Mouse (Mus musculus) frontal cortex, adult (tissue): ENCODE measurements around the gene Tmem121b.

Experiments
- ATAC-seq: cut with Nextera tagmentation; 2 replicates; pipeline ENCODE4 v1.9.2; 2017; ENCODE audit warnings: mild to moderate bottlenecking, moderate library complexity, mixed read lengths; ENCODE audit not compliant: low TSS enrichment

The Tmem121b gene

GRCm38 (mm10) chr6:120492499-120493373, 871 bp downstream of the Tmem121b start:
- ATAC-seq = no peak; the same call in 1 of the 2 replicates

GRCm38 (mm10) chr6:120491862-120492498, 1.6 kb downstream of the Tmem121b start:
- ATAC-seq = no peak

DNA sequence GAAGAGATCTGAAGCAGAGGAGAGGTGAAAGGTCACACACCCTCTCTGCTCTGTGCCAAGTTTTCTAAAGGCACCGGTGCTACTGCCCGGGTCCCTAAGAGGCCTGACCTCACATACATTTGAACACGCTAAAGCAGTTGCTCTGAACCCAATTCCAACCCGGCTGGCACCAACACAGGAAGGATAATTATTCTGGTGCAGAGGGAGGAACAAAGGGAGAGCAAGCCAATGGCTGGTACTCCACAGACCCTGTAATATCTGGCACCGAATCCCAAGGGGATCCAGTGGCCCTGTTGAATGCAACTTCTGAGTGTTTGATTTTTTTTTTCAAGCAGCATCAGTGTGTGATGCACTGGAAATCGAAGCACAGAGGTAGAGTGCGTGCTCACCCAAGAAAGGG, 2.5 kb downstream of the Tmem121b start:
- ATAC-seq = no peak

DNA sequence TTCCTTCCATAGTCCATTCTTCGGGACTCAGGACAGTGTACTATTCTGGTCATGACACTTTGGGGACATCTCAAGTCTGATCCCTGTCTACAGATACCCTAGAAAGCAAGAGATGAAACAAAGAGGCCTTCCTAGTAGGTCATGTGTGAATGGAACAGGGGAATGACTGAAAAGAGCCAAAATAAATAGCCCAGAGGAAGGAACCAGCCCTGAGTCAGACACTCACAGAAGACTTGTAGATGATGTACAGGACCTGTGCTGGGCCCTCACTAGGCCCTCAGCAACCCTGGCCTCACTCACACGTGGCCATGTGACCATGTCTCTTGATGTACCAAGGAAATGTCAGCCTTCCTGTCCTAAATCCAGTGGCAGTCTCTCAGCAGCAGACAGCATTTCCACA, 4.1 kb downstream of the Tmem121b start:
- no peak for ATAC-seq

GRCm38 (mm10) chr6:120488647-120489046, 5.0 kb downstream of the Tmem121b start:
- peak; percentile 3; the same call in 1 of the 2 replicates for ATAC-seq

GRCm38 (mm10) chr6:120486051-120486510, 7.5 kb downstream of the Tmem121b start:
- peak; percentile 5; the same call in 1 of the 2 replicates for ATAC-seq

DNA sequence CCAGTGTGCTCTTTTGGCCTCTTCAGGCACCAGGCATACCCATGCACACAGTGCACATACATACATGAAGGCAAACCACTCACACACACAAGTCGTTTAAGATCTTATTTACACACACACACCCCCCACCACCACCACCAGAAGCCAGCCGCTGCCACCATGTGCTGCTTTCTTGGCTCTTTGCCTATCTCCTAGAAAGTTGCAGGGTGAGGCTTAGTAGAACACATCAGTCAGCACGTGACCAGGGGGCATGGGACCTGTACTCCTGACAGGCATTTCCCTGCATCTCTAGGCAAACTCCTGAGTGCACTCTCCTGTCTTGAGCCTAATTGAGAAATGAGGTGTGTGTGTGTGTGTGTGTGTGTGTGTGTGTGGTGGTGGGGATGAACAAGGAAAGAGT, 8.6 kb downstream of the Tmem121b start:
- ATAC-seq = no peak

- ATAC-seq = peak; percentile 71
Observed at GRCm38 (mm10) chr6:120483211-120483626, 10.4 kb downstream of the Tmem121b start.

GRCm38 (mm10) chr6:120482756-120483155, 10.9 kb downstream of the Tmem121b start:
- ATAC-seq = no peak

- ATAC-seq = no peak
Observed at GRCm38 (mm10) chr6:120482021-120482420, 11.6 kb downstream of the Tmem121b start.

GRCm38 (mm10) chr6:120481538-120481937, 12.1 kb downstream of the Tmem121b start:
- ATAC-seq = no peak

DNA sequence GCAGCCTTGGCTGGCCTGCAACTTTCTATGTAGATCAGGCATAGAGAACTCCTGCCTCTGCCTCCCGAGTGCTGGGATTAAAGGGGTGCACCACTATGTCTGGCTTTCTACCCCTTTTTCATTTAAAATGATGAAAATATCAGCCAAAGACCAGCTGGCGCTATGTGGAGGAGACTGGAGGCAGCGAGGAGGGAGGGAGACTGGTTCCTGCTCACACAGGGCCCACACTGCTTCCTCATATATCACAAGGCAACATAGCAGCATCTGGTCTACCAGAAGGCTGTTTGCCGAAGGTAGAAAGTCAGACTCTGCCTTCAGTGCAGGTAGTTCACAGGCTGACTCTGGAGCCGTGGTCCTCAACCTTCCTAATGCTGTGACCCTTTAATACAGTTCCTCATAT, 13.2 kb downstream of the Tmem121b start:
- ATAC-seq = peak; percentile 63

DNA sequence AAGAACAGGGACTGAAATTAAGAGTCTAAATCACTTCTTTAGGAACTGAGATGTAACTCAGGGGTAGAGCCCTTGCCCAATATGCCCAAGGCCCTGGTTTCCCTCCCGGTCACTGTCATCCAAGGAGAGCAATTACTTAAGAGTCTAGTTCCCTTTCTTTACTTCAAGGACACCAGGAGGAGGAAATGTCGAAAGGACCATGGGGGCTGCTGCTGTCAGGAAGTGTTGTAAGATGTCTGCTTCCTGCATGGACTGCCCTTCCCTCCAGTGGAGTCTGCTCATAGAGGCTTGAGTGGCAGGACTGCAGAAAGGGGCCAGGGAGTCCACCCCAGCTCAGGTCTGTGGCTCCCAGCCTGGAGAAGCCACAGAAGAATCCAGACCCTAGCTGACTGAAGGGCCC, 14.3 kb downstream of the Tmem121b start:
- ATAC-seq = no peak

- ATAC-seq = no peak
Observed at GRCm38 (mm10) chr6:120475288-120475687, 18.3 kb downstream of the Tmem121b start.

DNA sequence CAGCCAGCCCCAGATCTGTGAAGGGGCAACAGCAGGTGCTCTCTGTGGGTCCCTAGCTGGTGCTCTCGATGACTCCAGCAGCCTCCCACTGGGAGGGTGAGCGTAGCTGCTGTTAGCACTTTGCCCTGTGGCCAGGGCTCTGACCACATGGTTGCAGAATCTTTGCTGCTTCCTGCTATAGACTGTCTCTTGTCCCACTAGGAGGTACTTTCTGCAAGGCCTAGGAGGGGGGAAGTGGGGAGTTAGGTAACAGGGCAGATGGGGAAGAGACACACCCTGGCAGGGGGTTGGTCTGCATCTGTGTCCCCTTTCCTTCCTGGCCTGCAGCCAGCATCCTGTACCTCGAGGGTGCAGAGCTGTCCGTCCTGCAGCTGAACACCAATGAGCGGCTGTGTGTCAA, 20.2 kb downstream of the Tmem121b start:
- no peak for ATAC-seq

DNA sequence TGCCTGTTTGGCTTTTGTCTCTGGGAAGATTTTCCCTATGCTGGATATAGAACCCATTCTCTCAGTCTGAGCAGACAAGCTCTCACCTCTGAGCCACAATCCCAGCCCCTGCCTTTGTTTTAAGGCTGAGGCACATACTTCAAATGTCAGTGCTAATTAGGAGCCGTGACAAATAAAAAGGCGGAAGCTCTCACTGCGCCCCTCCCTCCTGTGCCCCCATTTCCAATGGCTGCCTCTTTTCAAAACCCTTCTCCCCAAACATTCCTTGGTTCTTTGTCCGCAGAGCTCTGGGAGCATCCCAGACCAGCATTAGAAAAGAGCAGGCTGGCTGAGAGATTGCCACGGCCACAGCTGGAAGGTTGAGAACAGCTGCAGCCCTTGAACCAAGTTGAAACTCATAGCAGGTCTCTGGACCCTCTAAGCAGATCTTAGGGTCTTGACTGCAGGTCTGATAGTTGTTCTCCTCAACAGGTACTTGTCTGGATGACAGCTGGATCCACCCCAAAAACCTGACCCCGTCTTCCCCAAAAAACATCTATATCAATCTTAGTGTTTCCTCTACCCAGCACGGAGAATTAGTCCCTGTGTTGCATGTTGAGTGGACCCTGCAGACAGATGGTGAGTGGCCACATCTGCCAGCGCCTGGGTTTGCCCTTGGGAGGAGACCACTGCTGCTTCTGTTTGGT, 21.0 kb downstream of the Tmem121b start:
- ATAC-seq = no peak

DNA sequence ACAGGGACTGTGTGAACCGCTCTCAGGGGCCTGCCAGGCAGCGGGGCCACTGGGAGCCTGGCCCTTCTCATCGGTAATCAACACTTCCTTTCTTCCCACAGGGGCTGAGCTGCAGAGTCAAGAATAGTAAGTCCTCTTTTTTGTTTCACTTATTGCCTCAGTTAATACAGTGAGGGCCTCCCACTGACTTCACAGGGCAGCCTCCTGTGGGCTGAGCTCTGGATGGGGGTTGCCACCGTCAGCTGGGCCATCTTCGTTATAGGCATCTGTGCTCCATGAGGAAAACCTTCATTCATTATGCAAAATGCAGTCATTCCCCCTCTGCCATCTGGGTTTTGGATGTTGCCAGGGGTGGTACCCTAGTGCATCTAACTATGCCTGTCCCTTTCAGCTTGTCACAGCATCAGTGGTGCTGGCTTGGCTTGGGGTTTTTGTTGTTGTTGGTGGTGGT, 21.6 kb downstream of the Tmem121b start:
- peak; percentile 68 for ATAC-seq

DNA sequence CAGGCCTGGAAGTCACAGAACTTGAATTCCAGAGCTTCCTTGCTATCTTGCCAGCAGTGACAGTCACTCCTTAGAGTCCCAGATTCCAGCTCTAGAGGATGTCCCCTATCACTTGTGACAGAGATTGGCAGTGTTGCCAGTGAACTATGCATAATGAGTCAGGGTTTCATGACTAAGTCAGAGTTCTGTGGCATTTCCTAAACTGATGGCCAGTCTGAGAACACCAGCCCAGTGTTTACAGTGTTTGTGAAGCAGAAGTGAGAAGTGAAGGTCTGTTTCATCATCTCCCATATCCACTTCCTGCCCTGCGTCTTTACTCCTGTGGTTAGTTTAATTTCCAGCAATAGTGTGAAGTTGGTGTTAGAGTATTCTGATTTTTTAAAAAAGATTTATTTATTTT, 22.9 kb downstream of the Tmem121b start:
- ATAC-seq = no peak

DNA sequence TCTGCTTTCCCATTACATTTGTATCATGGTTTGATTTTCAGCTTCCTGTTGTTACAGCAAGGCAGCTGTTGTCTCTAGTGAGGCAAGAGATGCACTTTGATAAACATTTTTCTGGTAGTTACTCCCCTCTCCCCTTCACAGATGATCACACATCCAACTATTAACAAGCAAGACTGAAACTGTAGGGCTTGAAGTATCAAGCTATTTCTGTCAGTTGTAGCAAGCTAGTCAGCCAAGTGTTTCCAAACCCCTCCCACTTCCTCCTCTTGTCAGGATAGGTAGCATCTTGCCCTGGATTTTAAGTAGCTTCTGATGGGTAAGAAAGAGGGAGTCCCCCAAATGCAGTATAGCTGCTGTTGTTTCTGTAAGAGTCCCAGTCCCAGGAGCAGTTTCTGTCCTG, 23.8 kb downstream of the Tmem121b start:
- no peak for ATAC-seq

- ATAC-seq = no peak
Observed at GRCm38 (mm10) chr6:120469268-120469667, 24.3 kb downstream of the Tmem121b start.

DNA sequence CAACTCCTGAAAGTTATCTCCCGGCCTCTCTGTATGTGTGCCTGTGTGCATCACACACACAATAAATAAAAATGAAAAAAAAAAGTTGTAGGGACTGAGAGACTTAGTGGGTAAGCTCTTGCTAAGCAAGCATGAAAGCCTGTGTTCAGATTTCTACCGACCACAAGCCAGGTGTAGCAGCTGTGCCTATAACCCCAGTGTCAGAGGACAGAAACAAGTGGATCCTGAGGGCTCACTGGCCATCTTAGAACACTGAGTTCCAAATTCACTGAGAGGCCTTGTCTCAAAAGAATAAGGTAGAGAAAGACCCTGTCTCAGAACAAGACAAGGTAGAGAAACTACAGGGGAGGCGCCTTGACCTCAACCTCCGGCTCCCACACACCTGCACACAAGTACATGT, 25.3 kb downstream of the Tmem121b start:
- no peak for ATAC-seq

DNA sequence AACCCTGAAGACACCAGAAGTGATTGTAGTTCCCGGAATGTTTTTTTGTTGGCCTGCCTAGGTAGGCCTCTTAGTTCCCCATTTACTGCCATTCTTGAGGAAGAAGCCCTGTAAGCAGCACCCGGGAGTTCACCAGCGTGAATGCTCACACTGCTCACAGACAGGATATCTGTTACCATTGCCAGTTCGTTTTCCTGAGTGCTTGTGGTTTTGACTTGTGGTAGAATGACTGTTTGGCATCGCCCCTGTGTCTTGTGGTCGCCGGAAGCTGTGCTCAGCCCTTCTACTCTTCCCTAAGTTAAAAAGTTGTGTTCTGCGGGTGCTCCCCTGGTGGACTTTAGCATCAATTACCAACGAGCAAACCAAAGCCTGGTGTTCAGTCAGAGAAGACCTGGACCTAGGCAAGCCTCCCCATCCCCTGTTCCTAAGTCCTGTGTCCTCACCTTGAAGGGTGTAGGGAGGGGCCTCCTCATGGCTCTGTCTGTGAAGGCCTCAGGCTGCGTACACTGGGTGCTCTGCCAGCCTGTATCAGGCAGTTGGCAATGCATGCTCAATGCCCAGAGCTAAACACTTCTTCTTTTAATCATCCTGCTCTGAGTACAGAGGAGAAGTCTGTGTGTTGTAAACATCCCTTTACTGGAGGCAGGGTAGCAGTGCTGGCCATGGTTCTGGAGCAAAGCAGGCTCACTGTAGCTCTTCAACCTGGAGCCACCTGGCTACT, 26.8 kb downstream of the Tmem121b start:
- no peak for ATAC-seq
